Mouse (Mus musculus) lung, embryonic 15.5 days (tissue): Measurements from ENCODE around the gene Pink1. TPM values are rescaled to one million over a fixed set of nuclear protein-coding genes. Genes with fewer than 3 reads are reported as not detected.
A peak's percentile ranks its signal among the peaks of the same experiment; 100 is the strongest.

ENCODE experiments used
- ATAC-seq: fragments of 200-750 bp; cut with Nextera tagmentation; 2 replicates; pipeline ENCODE4 v1.8.0; 2017; ENCODE audit warnings: moderate number of reproducible peaks, borderline replicate concordance; ENCODE audit not compliant: low FRiP score, low TSS enrichment; ENCODE audit errors: extremely low read depth
- H3K27ac ChIP-seq: fragments of 300-500 bp; sonication (generic); 2 replicates; pipeline ENCODE4 v1.5.1; 2015; ENCODE audit warnings: moderate library complexity, mild to moderate bottlenecking, inconsistent platforms
- H3K27me3 ChIP-seq: fragments of 300-500 bp; sonication (generic); 2 replicates; pipeline ENCODE4 v1.6.1; 2015; ENCODE audit warnings: inconsistent platforms
- H3K36me3 ChIP-seq: fragments of 300-500 bp; sonication (generic); 2 replicates; pipeline ENCODE4 v1.6.1; 2015; ENCODE audit warnings: inconsistent platforms
- H3K4me1 ChIP-seq: fragments of 300-500 bp; sonication (generic); 2 replicates; pipeline ENCODE4 v1.6.1; 2015; ENCODE audit warnings: inconsistent platforms
- H3K4me2 ChIP-seq: fragments of 300-500 bp; sonication (generic); 2 replicates; pipeline ENCODE4 v1.6.1; 2015; ENCODE audit warnings: inconsistent platforms, mild to moderate bottlenecking, moderate library complexity
- H3K4me3 ChIP-seq: fragments of 300-500 bp; sonication (generic); 2 replicates; pipeline ENCODE4 v1.5.1; 2015; ENCODE audit warnings: mild to moderate bottlenecking, inconsistent platforms
- H3K9ac ChIP-seq: fragments of 300-500 bp; sonication (generic); 2 replicates; pipeline ENCODE4 v1.6.1; 2015; ENCODE audit warnings: inconsistent platforms
- H3K9me3 ChIP-seq: fragments of 300-500 bp; sonication (generic); 2 replicates; pipeline ENCODE4 v1.6.1; 2016; ENCODE audit warnings: inconsistent platforms
- WGBS: fragments of 180-500 bp; shearing (Covaris S2); methylation state at CpG from one replicate; pipeline ENCODE4 v1.1.7; 2015; 5-methylcytosine and 5-hydroxymethylcytosine counted together
- polyA plus RNA-seq: library from polyadenylated mRNA; unstranded; fragments of >200 nt; fragmentation: Nextera tagmentation; extraction: Ambion mirVana; gene quantifications from 2 replicates; pipeline ENCODE4 v1.2.1, GENCODE M21; 2015

Gene Pink1
- polyA plus RNA-seq, result 46.0 and 47.0 TPM in 2 replicates

DNA sequence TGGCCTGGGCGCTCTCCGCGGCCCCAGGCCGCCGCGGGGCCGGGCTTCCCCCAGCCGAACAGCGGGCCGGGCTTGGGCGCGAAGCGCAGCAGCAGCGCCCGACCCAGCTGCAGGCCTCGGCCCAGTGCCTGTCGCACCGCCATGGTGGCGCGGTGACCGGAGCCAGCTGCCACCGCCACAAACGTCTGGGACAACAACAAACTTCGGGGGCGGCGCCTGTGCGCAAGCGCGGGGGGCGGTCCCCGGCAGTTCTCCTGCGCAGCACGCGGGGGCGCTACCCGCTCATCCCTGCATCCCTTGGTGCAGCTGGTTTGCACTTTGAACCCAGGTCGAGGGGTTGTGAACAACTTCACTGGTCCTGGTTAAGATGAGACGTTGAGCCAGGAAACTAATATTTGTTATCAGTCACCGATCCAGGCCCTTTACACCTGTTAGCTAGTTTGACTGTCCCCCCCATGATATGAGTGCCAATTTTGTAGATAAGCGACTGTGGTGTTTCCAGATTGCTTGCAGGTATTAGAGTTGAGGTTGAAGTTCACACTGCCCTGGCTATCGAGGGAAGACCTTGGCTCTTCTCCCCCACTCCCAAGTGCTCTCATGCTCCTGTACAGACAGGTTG is at the start of gene Pink1:
Gene Pink1, minus strand, starts transcription at position 231 of the 619 bp plus-strand sequence.
- 3% methylated on average over 41 of the region's 41 CpGs for WGBS
- peak; percentile 77 for ATAC-seq
- Histone ChIP-seq H3K36me3 (no peaks in the 10 kb centered on the region), H3K27me3 (peaks cover 13% of the 10 kb centered on the region), H3K27ac (peak within 1 kb of the TSS; percentile 99), H3K9me3 (no peaks in the 10 kb centered on the region), H3K4me2 (peak within 1 kb of the TSS; percentile 75), H3K4me3 (peak within 1 kb of the TSS; percentile 97), H3K4me1 (peaks cover 13% of the 10 kb centered on the region), H3K9ac (peak within 1 kb of the TSS; percentile 79)

DNA sequence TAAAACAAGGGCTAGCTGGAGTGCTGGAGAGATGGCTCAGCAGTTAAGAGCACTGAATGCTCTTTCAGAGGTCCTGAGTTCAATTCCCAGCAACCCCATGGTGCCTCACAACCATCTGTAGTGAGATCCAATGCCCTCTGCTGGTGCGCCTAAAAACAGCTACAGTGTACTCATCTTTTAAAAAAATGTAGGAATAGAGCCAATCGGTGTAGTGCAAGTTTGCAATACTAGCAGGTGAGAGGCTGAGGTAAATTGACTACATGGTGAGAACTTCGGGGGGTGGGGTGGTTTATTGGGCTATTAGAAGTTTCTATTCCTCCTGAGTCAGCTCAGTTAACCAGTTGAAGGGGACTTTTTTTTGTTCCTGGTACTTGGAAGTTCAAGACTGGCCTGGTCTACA is 49.0 kb upstream of the Pink1 start:
- no peak overlapping the region for H3K4me2 ChIP-seq
- 0 out of 2 replicates have a peak, but pooled peaks cover 5% of the 10 kb centered on the region for H3K27me3 ChIP-seq
- WGBS, result 83% methylated on average over 3 of the region's 3 CpGs
- ATAC-seq, result no peak
- H3K36me3 ChIP-seq, result no peaks in the 10 kb centered on the region
- no peaks in the 10 kb centered on the region for H3K4me1 ChIP-seq
- H3K9me3 ChIP-seq, result no peaks in the 10 kb centered on the region; the same call in 1 of the 2 replicates
- no peak overlapping the region for H3K9ac ChIP-seq
- H3K4me3 ChIP-seq, result no peak overlapping the region
- no peak overlapping the region for H3K27ac ChIP-seq

DNA sequence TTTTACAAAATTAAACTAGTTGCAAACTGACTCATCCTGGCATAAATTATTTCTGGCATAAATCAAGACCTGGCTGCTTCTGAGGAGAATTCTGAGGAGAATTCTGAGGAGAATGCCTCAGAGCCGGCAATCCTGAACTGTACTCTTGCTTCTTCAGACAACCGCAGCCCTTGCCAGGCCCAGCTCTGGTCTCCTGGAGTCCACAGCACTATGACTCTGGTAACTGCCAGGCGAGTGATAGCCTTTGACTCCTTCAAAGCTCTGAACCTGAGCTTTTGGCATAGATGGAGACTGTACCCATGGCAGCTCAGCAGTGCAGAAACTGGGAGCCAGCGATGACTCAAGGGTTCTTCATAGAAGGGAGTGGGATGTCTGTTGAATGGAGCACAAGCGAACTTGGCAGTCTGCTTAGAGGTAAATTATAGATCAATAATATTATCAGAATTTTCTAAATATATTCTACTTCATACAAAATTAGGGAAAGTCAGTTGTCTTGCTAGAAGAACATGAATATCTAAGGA is 44.9 kb upstream of the Pink1 start:
- 75% methylated on average over 5 of the region's 5 CpGs for WGBS
- no peak overlapping the region for H3K9ac ChIP-seq
- peaks cover 16% of the 10 kb centered on the region for H3K4me1 ChIP-seq
- H3K4me2 ChIP-seq, result no peak overlapping the region
- H3K9me3 ChIP-seq, result no peaks in the 10 kb centered on the region; the same call in 1 of the 2 replicates
- H3K27ac ChIP-seq, result no peak overlapping the region
- no peaks in the 10 kb centered on the region for H3K36me3 ChIP-seq
- H3K4me3 ChIP-seq, result no peak overlapping the region
- no peak for ATAC-seq
- no peaks in the 10 kb centered on the region for H3K27me3 ChIP-seq

DNA sequence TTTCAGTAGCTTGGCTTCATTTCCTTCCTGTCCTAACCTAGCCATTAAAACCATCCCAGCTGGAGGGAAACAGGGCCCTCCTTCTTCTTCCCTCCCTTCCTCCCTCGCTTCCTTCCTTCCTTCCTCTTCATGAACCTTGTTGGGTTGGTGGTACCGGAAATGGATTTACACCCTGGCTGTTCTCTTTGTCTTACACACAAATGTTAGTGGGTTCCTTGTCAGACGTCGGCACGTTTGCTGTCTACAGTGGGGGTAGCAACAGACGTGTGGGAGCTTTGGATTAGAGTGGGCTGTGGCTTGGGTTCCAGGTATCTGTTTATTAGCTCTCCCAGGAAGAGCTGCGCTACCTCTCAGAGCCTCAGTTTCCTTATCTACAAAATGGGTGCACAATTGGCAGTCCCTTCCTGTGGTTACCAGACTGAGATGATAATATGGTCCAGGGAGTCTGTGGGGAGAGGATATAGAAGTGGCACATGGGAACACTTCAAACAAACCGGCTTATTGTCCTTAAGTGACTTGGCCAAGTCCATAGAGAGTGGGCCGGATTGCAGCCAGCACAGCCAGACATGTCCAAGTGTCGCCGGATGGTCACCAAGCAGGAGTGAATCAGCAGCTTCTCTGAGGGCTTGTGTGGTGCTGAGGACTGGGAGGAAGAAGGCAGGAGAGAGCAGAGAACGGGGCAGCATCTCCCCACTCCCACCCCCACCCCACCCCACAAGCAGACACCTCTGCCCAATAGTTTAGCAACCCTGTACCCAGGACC is 42.6 kb upstream of the Pink1 start:
- H3K9ac ChIP-seq, result no peak overlapping the region
- peak overlapping the region; percentile 84 for H3K27ac ChIP-seq
- H3K36me3 ChIP-seq, result no peaks in the 10 kb centered on the region
- H3K9me3 ChIP-seq, result no peaks in the 10 kb centered on the region
- 64% methylated on average over 12 of the region's 12 CpGs for WGBS
- H3K4me3 ChIP-seq, result no peak overlapping the region
- no peaks in the 10 kb centered on the region for H3K27me3 ChIP-seq
- ATAC-seq, result no peak
- peak overlapping the region; percentile 77 for H3K4me2 ChIP-seq
- peaks cover 16% of the 10 kb centered on the region for H3K4me1 ChIP-seq

DNA sequence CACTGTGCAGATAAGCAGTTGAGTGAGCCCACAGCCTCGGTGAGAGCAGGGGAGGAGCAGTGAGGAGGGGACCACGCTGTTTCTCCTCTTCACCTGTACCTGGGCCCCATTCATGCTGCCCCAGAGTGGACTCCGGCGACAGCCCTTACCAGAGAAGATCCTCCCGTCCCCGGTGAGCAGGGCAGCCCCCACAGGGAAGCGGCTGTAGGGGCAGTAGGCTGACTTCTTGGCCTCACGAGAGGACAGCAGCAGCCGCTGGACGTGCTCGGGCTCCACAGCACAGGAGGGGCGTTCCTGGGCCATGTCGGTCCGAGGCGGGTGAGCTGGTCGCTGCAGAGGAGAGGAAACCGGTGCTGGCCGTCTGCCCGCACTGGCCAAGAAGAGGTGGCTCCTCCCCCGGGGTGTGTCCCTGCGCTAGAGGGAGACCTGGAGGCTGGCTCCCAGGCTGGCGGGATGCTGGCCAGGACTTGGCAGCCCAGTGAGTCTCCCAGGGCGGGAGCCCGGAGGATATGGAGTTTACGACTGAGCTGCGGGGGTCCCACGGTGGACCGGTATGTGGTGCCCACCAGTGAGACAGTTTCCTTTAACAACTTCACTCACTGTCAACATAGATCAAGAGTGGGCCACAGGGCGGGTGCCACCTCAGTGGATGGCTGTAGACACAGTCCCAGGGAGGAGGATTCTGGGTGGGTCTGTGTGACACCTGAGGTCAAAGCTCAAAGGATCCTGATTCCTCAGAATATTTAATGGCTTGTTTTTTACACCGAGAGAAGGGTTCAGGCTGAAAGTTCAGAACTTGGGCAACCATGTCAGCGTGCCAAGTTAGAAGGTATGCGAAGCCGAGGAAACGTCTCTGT is 41.8 kb upstream of the Pink1 start, which contains the start of gene Cda:
Gene Cda, minus strand, starts transcription at position 352 of the 857 bp plus-strand sequence.
- H3K36me3 ChIP-seq, result no peaks in the 10 kb centered on the region
- peak within 1 kb of the TSS; percentile 77 for H3K4me2 ChIP-seq
- H3K4me1 ChIP-seq, result peaks cover 16% of the 10 kb centered on the region
- WGBS, result 6% methylated on average over 32 of the region's 34 CpGs
- no peaks in the 10 kb centered on the region for H3K27me3 ChIP-seq
- peak; percentile 91 for ATAC-seq
- no peaks in the 10 kb centered on the region for H3K9me3 ChIP-seq
- H3K9ac ChIP-seq, result peak within 1 kb of the TSS; percentile 47
- peak within 1 kb of the TSS; percentile 47 for H3K4me3 ChIP-seq
- H3K27ac ChIP-seq, result peak within 1 kb of the TSS; percentile 84

DNA sequence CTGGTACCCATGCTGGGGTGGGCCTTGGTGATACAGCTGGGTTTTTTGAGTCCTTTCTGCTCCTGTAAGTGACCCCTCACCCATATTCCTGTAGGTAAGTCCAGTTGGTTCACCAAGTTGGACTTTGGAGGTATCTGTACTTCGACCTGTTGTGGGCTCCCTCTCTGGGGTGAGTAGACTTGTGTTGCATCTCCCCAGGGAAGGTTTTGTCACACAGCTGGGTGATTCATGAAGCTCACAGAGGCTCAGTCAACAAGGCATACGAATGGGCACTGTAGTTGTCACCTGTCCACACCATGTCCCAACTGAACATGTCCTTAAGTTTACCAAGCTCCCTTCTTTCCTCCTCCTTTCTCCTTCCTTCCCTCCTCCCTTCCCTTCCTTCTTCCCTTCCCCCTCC is 40.5 kb upstream of the Pink1 start:
- no peak for ATAC-seq
- WGBS, result 67% methylated on average over 2 of the region's 2 CpGs
- Histone ChIP-seq H3K4me1 (peaks cover 16% of the 10 kb centered on the region), H3K9ac (no peak overlapping the region), H3K9me3 (no peaks in the 10 kb centered on the region), H3K27ac (no peak overlapping the region), H3K4me2 (no peak overlapping the region; the same call in 1 of the 2 replicates), H3K36me3 (no peaks in the 10 kb centered on the region), H3K27me3 (no peaks in the 10 kb centered on the region), H3K4me3 (no peak overlapping the region)

DNA sequence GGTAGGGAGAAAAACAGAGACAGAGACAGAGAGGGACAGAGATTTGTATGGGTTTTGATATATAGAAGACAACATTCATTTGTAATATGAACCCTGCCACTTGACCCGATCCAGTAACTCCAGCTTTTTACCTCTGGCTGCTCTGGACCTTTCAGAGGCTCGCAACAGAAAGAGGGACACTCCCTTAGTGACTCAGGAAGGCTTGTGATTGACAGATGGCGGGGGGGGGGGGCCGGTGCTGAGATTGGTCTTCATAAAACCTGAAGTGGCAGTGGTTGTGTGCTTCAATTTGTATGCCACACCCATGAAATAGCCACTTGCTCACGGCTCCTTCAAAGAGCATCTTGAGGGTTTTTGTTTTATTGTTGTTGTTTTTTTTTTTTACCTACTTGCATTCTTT is 37.4 kb upstream of the Pink1 start:
- Histone ChIP-seq H3K4me1 (peaks cover 13% of the 10 kb centered on the region), H3K27ac (no peak overlapping the region), H3K9me3 (no peaks in the 10 kb centered on the region), H3K36me3 (no peaks in the 10 kb centered on the region), H3K9ac (no peak overlapping the region), H3K27me3 (no peaks in the 10 kb centered on the region), H3K4me2 (no peak overlapping the region), H3K4me3 (no peak overlapping the region)
- 54% methylated on average over 5 of the region's 5 CpGs for WGBS
- no peak for ATAC-seq

DNA sequence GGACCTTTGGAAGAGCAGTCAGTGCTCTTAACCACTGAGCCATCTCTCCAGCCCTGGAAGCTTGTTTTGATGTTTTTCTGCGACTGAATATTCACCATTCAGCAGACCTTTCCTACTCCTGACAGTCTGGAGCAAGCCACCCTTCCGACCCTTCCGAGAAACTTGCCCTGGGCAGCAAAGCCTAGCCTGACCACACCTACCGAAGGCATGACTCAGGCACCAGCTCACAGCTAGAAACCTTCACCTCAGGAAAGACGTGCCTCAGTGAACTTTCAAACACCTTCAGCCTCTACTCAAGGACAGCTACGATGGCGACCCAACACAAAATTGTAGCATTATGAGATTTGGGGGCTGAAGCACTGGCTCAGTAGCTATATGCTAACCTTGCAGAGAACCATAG is 36.8 kb upstream of the Pink1 start:
- Histone ChIP-seq H3K27me3 (no peaks in the 10 kb centered on the region), H3K9me3 (no peaks in the 10 kb centered on the region), H3K4me3 (no peak overlapping the region), H3K4me2 (no peak overlapping the region), H3K4me1 (peaks cover 8% of the 10 kb centered on the region), H3K9ac (no peak overlapping the region), H3K27ac (no peak overlapping the region), H3K36me3 (no peaks in the 10 kb centered on the region)
- ATAC-seq, result no peak
- 76% methylated on average over 7 of the region's 7 CpGs for whole genome bisulfite sequencing

DNA sequence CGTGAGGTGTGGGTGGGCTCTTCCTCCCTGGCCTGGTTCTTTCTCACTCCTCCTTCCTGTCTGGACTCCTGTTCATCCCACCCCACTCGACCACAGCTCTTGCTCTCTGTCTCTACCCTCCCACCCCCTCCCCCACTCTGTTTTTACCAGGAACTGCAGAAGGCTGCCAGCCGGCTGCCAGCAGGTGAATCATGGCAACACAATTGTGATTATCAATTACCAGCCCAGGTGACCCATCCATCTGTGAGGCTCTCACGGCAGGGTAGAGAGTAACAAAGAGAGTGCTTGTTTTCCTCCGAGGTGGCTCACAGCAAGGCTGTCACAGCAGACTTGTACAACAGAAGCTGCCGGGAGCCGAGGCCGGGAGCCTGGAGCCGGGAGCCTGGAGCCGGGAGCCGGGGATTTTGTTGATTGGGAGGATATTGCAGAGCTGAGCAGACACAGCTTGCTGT is 35.3 kb upstream of the Pink1 start:
- 15% methylated on average over 11 of the region's 11 CpGs for WGBS
- Histone ChIP-seq H3K4me2 (no peak overlapping the region), H3K27ac (no peak overlapping the region)

DNA sequence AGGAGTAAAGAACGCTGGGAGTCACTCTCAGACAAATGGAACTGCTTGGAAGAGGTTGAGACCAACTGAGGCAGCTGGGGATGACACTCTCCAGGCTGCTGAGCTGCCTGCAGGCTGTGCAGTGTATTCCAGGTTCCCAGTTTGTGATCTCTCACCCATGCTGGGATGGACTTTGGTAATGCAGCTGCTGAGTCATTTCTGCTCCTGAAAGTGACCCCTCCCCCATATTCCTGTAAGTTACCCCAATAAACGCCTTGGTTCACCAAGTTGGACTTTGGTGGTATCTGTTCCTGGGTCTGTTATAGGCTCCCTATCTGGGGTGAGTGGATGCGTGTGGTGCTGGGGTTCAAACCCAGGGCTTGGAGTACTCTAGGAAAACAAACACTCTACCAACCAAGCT is 32.1 kb upstream of the Pink1 start:
- no peak overlapping the region for H3K27ac ChIP-seq
- H3K4me3 ChIP-seq, result no peak overlapping the region
- H3K9ac ChIP-seq, result no peak overlapping the region
- no peaks in the 10 kb centered on the region for H3K27me3 ChIP-seq
- WGBS, result 76% methylated on average over 3 of the region's 3 CpGs
- H3K4me1 ChIP-seq, result no peaks in the 10 kb centered on the region
- ATAC-seq, result no peak
- no peaks in the 10 kb centered on the region for H3K9me3 ChIP-seq
- H3K36me3 ChIP-seq, result no peaks in the 10 kb centered on the region
- H3K4me2 ChIP-seq, result no peak overlapping the region

More for the DNA sequence above, 35.3 kb upstream of the Pink1 start:
- Histone ChIP-seq H3K36me3 (no peaks in the 10 kb centered on the region), H3K9ac (no peak overlapping the region), H3K9me3 (no peaks in the 10 kb centered on the region), H3K4me3 (no peak overlapping the region), H3K27me3 (no peaks in the 10 kb centered on the region), H3K4me1 (no peaks in the 10 kb centered on the region)
- ATAC-seq, result no peak

DNA sequence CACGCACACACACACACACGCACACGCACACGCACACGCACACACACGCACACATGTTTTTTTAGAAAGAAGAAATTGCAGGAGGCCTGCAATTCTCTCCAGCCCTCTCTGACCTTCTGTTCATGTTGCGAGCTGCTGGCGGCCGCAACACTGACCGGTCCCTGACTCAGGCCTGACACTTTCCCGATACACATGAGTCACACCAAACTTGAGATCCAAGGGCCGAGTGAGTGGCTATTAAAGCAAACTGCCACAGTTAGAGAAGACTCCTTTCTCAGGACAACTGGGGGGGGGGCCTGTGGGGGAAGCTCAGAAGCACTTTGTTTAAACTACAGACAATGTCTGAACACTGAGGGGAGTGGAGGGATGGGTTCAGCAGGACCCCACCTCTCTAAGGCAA is 30.4 kb upstream of the Pink1 start:
- no peak overlapping the region for H3K4me2 ChIP-seq
- no peaks in the 10 kb centered on the region for H3K27me3 ChIP-seq
- H3K27ac ChIP-seq, result no peak overlapping the region
- H3K36me3 ChIP-seq, result no peaks in the 10 kb centered on the region
- H3K4me1 ChIP-seq, result no peaks in the 10 kb centered on the region
- WGBS, result 91% methylated on average over 12 of the region's 12 CpGs
- no peak for ATAC-seq
- H3K9ac ChIP-seq, result no peak overlapping the region
- no peak overlapping the region for H3K4me3 ChIP-seq
- no peaks in the 10 kb centered on the region for H3K9me3 ChIP-seq
